Mouse (Mus musculus) cerebellum, postnatal 36 days (tissue): ENCODE results near the gene Zbtb11.
"Not testable (repeated sequence)": the region's sequence is repeated elsewhere in the genome, so short reads cannot be mapped to it uniquely, and the experiment has no call there.

Experiments
- DNase-seq, 2 experiments: peaks; one replicate each; pipeline ENCODE4 v3.0.0; 2021 to 2022; ENCODE audit warnings: mixed read lengths in 2 of 2

Gene Zbtb11

GRCm38 (mm10) chr16:56038090-56038489, 64.4 kb downstream of the Zbtb11 start:
- DNase-seq, result no peak

DNA sequence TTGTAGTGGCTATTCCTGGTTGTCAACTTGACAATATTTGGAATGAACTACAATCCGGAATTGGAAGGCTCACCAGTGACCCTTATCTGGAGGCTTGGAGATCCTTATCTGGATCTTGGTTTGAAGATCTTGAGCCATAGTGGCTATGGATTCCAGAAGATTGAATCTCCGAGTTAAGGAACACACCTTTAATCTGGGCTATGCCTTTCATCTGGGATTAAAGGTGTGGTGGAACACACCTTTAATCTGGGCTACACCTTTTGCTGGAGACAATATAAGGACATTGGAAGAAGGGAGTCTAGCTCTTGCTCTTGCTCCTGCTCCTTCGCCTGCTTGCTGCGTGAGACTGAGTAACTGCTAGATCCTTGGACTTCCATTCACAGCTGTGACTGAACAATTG, 74.4 kb downstream of the Zbtb11 start, which contains the start of gene Senp7:
TSS of gene Senp7 (plus strand) at position 301 of the 400 bp plus-strand sequence.
- DNase-seq, result not testable (repeated sequence)

DNA sequence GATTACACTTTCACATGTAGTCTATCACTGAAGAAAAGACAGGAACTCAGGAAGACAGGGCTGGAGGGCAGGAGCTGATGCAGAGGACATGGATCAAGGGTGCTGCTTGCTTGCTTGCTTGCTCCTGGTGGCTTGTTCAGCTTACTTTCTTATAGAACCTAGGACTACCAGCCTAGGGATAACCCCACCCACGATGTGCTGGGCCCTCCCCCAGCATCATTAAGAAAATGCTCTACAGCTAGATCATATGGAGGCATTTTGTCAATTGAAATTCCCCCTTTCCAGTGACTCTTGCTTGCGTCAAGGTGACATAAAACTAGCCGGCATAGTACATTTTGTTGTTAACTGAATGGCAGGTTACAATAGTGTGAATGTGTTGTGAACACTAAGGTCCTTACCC, 82.2 kb downstream of the Zbtb11 start:
- no peak for DNase-seq

- no peak for DNase-seq
These were observed 83.4 kb downstream of the Zbtb11 start for GRCm38 (mm10) chr16:56056944-56057590.

- DNase-seq, result no peak
These were observed 84.5 kb downstream of the Zbtb11 start for GRCm38 (mm10) chr16:56058151-56058550.
